Mouse (Mus musculus): ENCODE data around the gene Tomm40l. TPM values are rescaled to one million over a fixed set of nuclear protein-coding genes. Genes with fewer than 3 reads are reported as not detected.
A peak's percentile ranks its signal among the peaks of the same experiment; 100 is the strongest.

Gene Tomm40l
- polyA plus RNA-seq (2012; rRNA removed): 9.4 and 11.0 TPM in 2 replicates
- 16.0 and 17.5 TPM in 2 replicates for polyA plus RNA-seq (2014; fragmentation: Nextera tagmentation; extraction: Ambion mirVana)

GRCm38 (mm10) chr1:171222238-171223155, at the start of gene Tomm40l:
Tomm40l (minus strand) TSS chr1:171222514.
- Histone ChIP-seq H3K4me2 (ENCODE audit: low read depth) (peak within 1 kb of the TSS; percentile 87), H3K27ac (peak within 1 kb of the TSS; percentile 87), H3K27me3 (ENCODE audit: control insufficient read depth, insufficient read depth, low read length) (no peaks in the 10 kb centered on the region), H3K9ac (replicated peaks) (peak within 1 kb of the TSS; percentile 85), H3K9me3 (ENCODE audit: control insufficient read depth, low read length) (no peaks in the 10 kb centered on the region), H3K4me1 (replicated peaks; ENCODE audit: control insufficient read depth in 2 of 2, insufficient read depth in 2 of 2, low read length in 1 of 2) (peaks cover 11 to 12% of the 10 kb centered on the region in 2 experiments), H3K36me3 (replicated peaks; ENCODE audit: control insufficient read depth, insufficient read depth, low read depth) (no peaks in the 10 kb centered on the region), H3K4me3 (ENCODE audit: insufficient read depth in 1 of 2, low read depth in 2 of 2, low read length in 2 of 2) (peak within 1 kb of the TSS; percentile 60 to 95)
- TF ChIP-seq EP300 (IDR thresholded peaks at IDR 0.05; ENCODE audit: low read depth) (no peak), CTCF (IDR thresholded peaks at IDR 0.05; ENCODE audit: low read depth) (peak; percentile 77)
- DNase-seq (ENCODE audit: low read depth in 3 of 3, low spot score in 3 of 3) (peak; percentile 96 to 98 (median 98)), ATAC-seq (ENCODE audit: insufficient read depth) (peak; percentile 95)
- whole genome bisulfite sequencing (ENCODE audit: insufficient replicate concordance): 1% methylated on average over 28 of the region's 28 CpGs

GRCm38 (mm10) chr1:171272086-171272485, 49.8 kb upstream of the Tomm40l start:
- H3K4me2 ChIP-seq (ENCODE audit: low read depth): peak overlapping the region; percentile 89
- no peak for TF ChIP-seq CTCF (IDR thresholded peaks at IDR 0.05; ENCODE audit: low read depth)
- TF ChIP-seq EP300 (IDR thresholded peaks at IDR 0.05; ENCODE audit: low read depth): no peak
- DNase-seq (ENCODE audit: low read depth in 3 of 3, low spot score in 3 of 3) (no peak), ATAC-seq (ENCODE audit: insufficient read depth) (no peak)
- H3K9ac ChIP-seq (replicated peaks): no peak overlapping the region; the same call in 1 of the 2 replicates
- WGBS (ENCODE audit: insufficient replicate concordance): 55% methylated on average over 3 of the region's 3 CpGs
- H3K36me3 ChIP-seq (replicated peaks; ENCODE audit: control insufficient read depth, insufficient read depth, low read depth): peaks cover 47% of the 10 kb centered on the region
- H3K4me3 ChIP-seq (ENCODE audit: insufficient read depth in 1 of 2, low read depth in 2 of 2, low read length in 2 of 2): peak overlapping the region in 1 of 2 experiments; percentile 67; a peak in 1 of 4 replicates
- H3K27ac ChIP-seq: peak overlapping the region; percentile 1
- no peaks in the 10 kb centered on the region for H3K27me3 ChIP-seq (ENCODE audit: control insufficient read depth, insufficient read depth, low read length)
- no peaks in the 10 kb centered on the region for H3K9me3 ChIP-seq (ENCODE audit: control insufficient read depth, low read length)
- peaks cover 17 to 19% of the 10 kb centered on the region in 2 experiments for H3K4me1 ChIP-seq (replicated peaks; ENCODE audit: control insufficient read depth in 2 of 2, insufficient read depth in 2 of 2, low read length in 1 of 2)

- peak overlapping the region; percentile 89 for H3K4me2 ChIP-seq (ENCODE audit: low read depth)
- no peak; the same call in 1 of the 2 replicates for TF ChIP-seq CTCF (IDR thresholded peaks at IDR 0.05; ENCODE audit: low read depth)
- no peak for TF ChIP-seq EP300 (IDR thresholded peaks at IDR 0.05; ENCODE audit: low read depth)
- H3K36me3 ChIP-seq (replicated peaks; ENCODE audit: control insufficient read depth, insufficient read depth, low read depth): peaks cover 43% of the 10 kb centered on the region
- ATAC-seq (ENCODE audit: insufficient read depth): no peak
- DNase-seq (ENCODE audit: low read depth in 3 of 3, low spot score in 3 of 3): no peak
- no peaks in the 10 kb centered on the region for H3K27me3 ChIP-seq (ENCODE audit: control insufficient read depth, insufficient read depth, low read length)
- peaks cover 17 to 20% of the 10 kb centered on the region in 2 experiments for H3K4me1 ChIP-seq (replicated peaks; ENCODE audit: control insufficient read depth in 2 of 2, insufficient read depth in 2 of 2, low read length in 1 of 2)
- 49% methylated on average over 10 of the region's 10 CpGs for WGBS (ENCODE audit: insufficient replicate concordance)
- H3K9me3 ChIP-seq (ENCODE audit: control insufficient read depth, low read length): no peaks in the 10 kb centered on the region
- peak overlapping the region; percentile 28 to 67 for H3K4me3 ChIP-seq (ENCODE audit: insufficient read depth in 1 of 2, low read depth in 2 of 2, low read length in 2 of 2)
- H3K9ac ChIP-seq (replicated peaks): peak overlapping the region; percentile 80
- H3K27ac ChIP-seq: peak overlapping the region; percentile 1
Observed at GRCm38 (mm10) chr1:171271622-171272021, 49.3 kb upstream of the Tomm40l start.

DNA sequence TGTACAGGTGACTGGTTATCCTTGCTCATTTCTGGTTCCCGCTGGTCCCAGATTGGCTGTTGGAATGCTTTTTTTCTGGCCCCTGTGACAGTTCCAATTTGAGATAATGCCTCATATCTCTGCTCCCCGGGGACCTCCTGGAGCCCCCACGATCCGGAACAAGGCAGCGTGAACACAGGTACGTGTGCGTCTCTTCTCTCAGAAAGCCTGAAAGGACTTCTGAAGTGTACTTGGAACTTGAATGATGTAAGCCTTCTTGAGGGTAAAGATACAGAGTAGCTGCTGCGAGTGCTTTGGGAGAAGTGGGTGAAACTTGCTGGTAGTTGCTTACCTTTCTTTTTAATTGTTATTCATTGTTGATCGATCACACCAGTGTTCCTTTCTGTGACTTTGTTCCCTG, 48.9 kb upstream of the Tomm40l start:
- Histone ChIP-seq H3K27me3 (ENCODE audit: control insufficient read depth, insufficient read depth, low read length) (no peaks in the 10 kb centered on the region), H3K4me3 (ENCODE audit: insufficient read depth in 1 of 2, low read depth in 2 of 2, low read length in 2 of 2) (peak overlapping the region; percentile 67 to 96), H3K27ac (peak overlapping the region; percentile 50), H3K9ac (replicated peaks) (peak overlapping the region; percentile 80), H3K9me3 (ENCODE audit: control insufficient read depth, low read length) (no peaks in the 10 kb centered on the region), H3K36me3 (replicated peaks; ENCODE audit: control insufficient read depth, insufficient read depth, low read depth) (peaks cover 38% of the 10 kb centered on the region), H3K4me1 (replicated peaks; ENCODE audit: control insufficient read depth in 2 of 2, insufficient read depth in 2 of 2, low read length in 1 of 2) (peaks cover 17 to 22% of the 10 kb centered on the region in 2 experiments), H3K4me2 (ENCODE audit: low read depth) (peak overlapping the region; percentile 89)
- TF ChIP-seq EP300 (IDR thresholded peaks at IDR 0.05; ENCODE audit: low read depth): 0 out of 2 replicates have a peak, but pooled peaks have one; percentile 17
- no peak for TF ChIP-seq CTCF (IDR thresholded peaks at IDR 0.05; ENCODE audit: low read depth)
- ATAC-seq (ENCODE audit: insufficient read depth) (no peak), DNase-seq (ENCODE audit: low read depth in 3 of 3, low spot score in 3 of 3) (peak in 1 of 3 experiments; percentile 54)
- 27% methylated on average over 9 of the region's 9 CpGs for WGBS (ENCODE audit: insufficient replicate concordance)

DNA sequence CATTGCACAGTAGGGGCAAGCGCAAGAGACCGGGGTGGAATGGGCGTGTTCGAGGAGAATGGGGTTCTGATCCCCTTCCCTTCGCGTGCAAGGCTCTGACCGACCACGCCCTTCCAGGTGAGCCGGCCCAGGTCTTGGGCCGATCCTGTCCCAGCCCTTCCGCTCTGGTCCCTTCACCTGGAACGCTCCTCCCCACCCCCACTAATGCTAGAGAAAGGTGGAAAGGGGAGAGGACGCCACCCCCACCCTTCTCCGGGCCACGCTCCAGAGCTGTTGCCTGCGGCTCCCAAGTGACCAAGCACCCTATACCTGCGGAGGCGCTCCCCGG, 48.2 kb upstream of the Tomm40l start:
- under 1% methylated on average over 18 of the region's 19 CpGs for WGBS (ENCODE audit: insufficient replicate concordance)
- DNase-seq (ENCODE audit: low read depth in 3 of 3, low spot score in 3 of 3) (no peak), ATAC-seq (ENCODE audit: insufficient read depth) (peak; percentile 72)
- Histone ChIP-seq H3K27me3 (ENCODE audit: control insufficient read depth, insufficient read depth, low read length) (no peaks in the 10 kb centered on the region), H3K9me3 (ENCODE audit: control insufficient read depth, low read length) (no peaks in the 10 kb centered on the region), H3K4me3 (ENCODE audit: insufficient read depth in 1 of 2, low read depth in 2 of 2, low read length in 2 of 2) (peak overlapping the region; percentile 67 to 96), H3K36me3 (replicated peaks; ENCODE audit: control insufficient read depth, insufficient read depth, low read depth) (peaks cover 32% of the 10 kb centered on the region), H3K4me2 (ENCODE audit: low read depth) (peak overlapping the region; percentile 89), H3K27ac (peak overlapping the region; percentile 50), H3K4me1 (replicated peaks; ENCODE audit: control insufficient read depth in 2 of 2, insufficient read depth in 2 of 2, low read length in 1 of 2) (peaks cover 17 to 22% of the 10 kb centered on the region in 2 experiments), H3K9ac (replicated peaks) (peak overlapping the region; percentile 80)
- TF ChIP-seq EP300 (IDR thresholded peaks at IDR 0.05; ENCODE audit: low read depth) (no peak), CTCF (IDR thresholded peaks at IDR 0.05; ENCODE audit: low read depth) (no peak)
